Mouse (Mus musculus) cerebellum, adult 11 months (tissue): Measurements from ENCODE around the gene Cdc6.

Experiments
- DNase-seq: peaks from one replicate; pipeline ENCODE4 v3.0.0; 2022

Gene Cdc6

GRCm38 (mm10) chr11:98963191-98964021 lies 55.8 kb downstream of the Cdc6 start:
- DNase-seq, result peak; percentile 50

GRCm38 (mm10) chr11:98964201-98964615 lies 56.6 kb downstream of the Cdc6 start:
- no peak for DNase-seq

- DNase-seq, result peak; percentile 54
Measured at GRCm38 (mm10) chr11:98964616-98965415, 57.2 kb downstream of the Cdc6 start.

GRCm38 (mm10) chr11:98965416-98966077 lies 57.9 kb downstream of the Cdc6 start:
- no peak for DNase-seq

GRCm38 (mm10) chr11:98966499-98967141 lies 59.0 kb downstream of the Cdc6 start:
- peak; percentile 74 for DNase-seq

GRCm38 (mm10) chr11:98968079-98968478 lies 60.5 kb downstream of the Cdc6 start:
- peak; percentile 25 for DNase-seq

GRCm38 (mm10) chr11:98968716-98969495 lies 61.3 kb downstream of the Cdc6 start:
- DNase-seq, result peak; percentile 20

GRCm38 (mm10) chr11:98969496-98969927 lies 61.9 kb downstream of the Cdc6 start:
- peak; percentile 33 for DNase-seq

- peak; percentile 24 for DNase-seq
Measured at GRCm38 (mm10) chr11:98970191-98970925, 62.8 kb downstream of the Cdc6 start.

- DNase-seq, result peak; percentile 66
Measured at GRCm38 (mm10) chr11:98971316-98972031, 63.9 kb downstream of the Cdc6 start.

- peak; percentile 85 for DNase-seq
Measured at GRCm38 (mm10) chr11:98972215-98972614, 64.6 kb downstream of the Cdc6 start.

- peak; percentile 19 for DNase-seq
Measured at GRCm38 (mm10) chr11:98972801-98973360, 65.3 kb downstream of the Cdc6 start.
